Mouse (Mus musculus) olfactory bulb, adult 2 months (tissue): Measurements from ENCODE around the gene Flvcr2. TPM values are rescaled to one million over a fixed set of nuclear protein-coding genes. Genes with fewer than 3 reads are reported as not detected.

Experiments
- H3K27ac ChIP-seq: fragments of 200-500 bp; 2 replicates; pipeline ENCODE4 v1.5.1; 2012; ENCODE audit warnings: low read depth, low read length; ENCODE audit not compliant: insufficient read depth
- H3K4me1 ChIP-seq: fragments of 200-500 bp; 2 replicates; pipeline ENCODE4 v1.6.1; 2012; ENCODE audit warnings: low read length; ENCODE audit not compliant: control insufficient read depth, insufficient read depth
- H3K4me3 ChIP-seq: fragments of 200-500 bp; 2 replicates; pipeline ENCODE4 v1.5.1; 2012; ENCODE audit warnings: mild to moderate bottlenecking, low read depth, low read length, moderate library complexity; ENCODE audit not compliant: insufficient read depth
- CTCF ChIP-seq: fragments of 200-500 bp; IDR thresholded peaks from 2 replicates; pipeline ENCODE4 v1.5.1; 2012; ENCODE audit warnings: low read depth, mild to moderate bottlenecking, low read length, moderate library complexity; ENCODE audit not compliant: insufficient read depth
- POLR2A ChIP-seq: fragments of 200-500 bp; IDR thresholded peaks from 2 replicates; pipeline ENCODE4 v1.6.1; 2012; ENCODE audit warnings: mild to moderate bottlenecking, low read depth, low read length, moderate library complexity; ENCODE audit not compliant: insufficient read depth
- WGBS: fragments of 180-500 bp; shearing (Covaris S2); methylation state at CpG from one replicate; pipeline ENCODE4 v1.1.7; 2018; 5-methylcytosine and 5-hydroxymethylcytosine counted together
- polyA plus RNA-seq: library from polyadenylated mRNA; stranded (reverse); fragments of >200 nt; gene quantifications from 2 replicates; pipeline ENCODE4 v1.2.4, GENCODE M21; 2012; ENCODE audit warnings: low replicate concordance; ENCODE audit not compliant: missing spikeins, insufficient read depth, insufficient read length

Gene Flvcr2
- polyA plus RNA-seq, 1 experiment, result not detected

GRCm38 (mm10) chr12:85729022-85729944 is 17.1 kb upstream of the Flvcr2 start:
- WGBS, result 36% methylated on average over 17 of the region's 17 CpGs
- no peak for TF ChIP-seq POLR2A
- TF ChIP-seq CTCF, result peak; percentile 82
- Histone ChIP-seq H3K4me3 (no peak overlapping the region), H3K4me1 (peaks cover 3% of the 10 kb centered on the region; the same call in 1 of the 2 replicates), H3K27ac (no peak overlapping the region)

DNA sequence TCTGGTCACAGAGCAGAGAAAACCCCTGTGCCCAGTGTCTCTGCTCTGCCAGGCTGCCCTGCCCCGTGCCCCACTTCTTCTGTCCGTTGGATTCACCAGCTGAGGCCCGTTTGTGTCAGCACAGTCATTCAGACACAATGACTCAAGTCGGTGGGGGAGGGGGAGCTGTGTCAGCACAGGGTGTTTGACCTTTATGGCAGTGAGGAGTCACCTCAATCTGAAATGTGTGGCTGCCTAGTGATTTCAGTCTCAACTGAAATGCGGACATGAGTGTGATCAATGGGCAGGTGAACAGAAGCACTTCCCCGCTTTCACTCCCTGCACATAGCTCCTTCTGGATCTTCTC is 16.4 kb upstream of the Flvcr2 start:
- no peak overlapping the region for H3K27ac ChIP-seq
- peaks cover 3% of the 10 kb centered on the region; the same call in 1 of the 2 replicates for H3K4me1 ChIP-seq
- WGBS, result 62% methylated on average over 6 of the region's 6 CpGs
- TF ChIP-seq CTCF, result no peak
- TF ChIP-seq POLR2A, result no peak
- no peak overlapping the region for H3K4me3 ChIP-seq

- no peak for TF ChIP-seq POLR2A
- TF ChIP-seq CTCF, result no peak
- Histone ChIP-seq H3K4me1 (no peaks in the 10 kb centered on the region), H3K4me3 (no peak overlapping the region), H3K27ac (no peak overlapping the region)
- 79% methylated on average over 2 of the region's 2 CpGs for WGBS
Observed at GRCm38 (mm10) chr12:85736203-85736602, 10.1 kb upstream of the Flvcr2 start.

DNA sequence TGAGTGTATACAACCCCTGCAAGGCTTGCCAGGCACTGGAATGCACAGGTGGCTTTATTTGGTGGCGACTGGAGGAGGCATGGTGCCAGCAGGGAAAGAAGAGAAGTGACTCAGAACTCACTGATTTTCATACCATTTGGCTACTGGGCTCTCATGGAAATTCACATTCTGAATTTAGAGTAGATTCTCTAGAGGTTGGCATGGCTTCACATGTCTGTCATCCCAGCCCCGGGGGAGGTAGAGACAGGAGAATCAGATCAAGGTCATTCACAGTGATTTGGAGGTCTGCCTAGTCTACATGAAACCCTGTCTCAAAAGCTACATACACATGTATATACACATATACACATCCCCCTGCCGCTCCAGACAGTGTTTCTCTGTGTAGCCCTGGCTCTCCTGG is 9.4 kb upstream of the Flvcr2 start:
- H3K27ac ChIP-seq, result no peak overlapping the region
- TF ChIP-seq CTCF (no peak), POLR2A (no peak)
- no peaks in the 10 kb centered on the region for H3K4me1 ChIP-seq
- H3K4me3 ChIP-seq, result no peak overlapping the region
- 78% methylated on average over 3 of the region's 3 CpGs for WGBS

GRCm38 (mm10) chr12:85746696-85747219 is 419 bp downstream of the Flvcr2 start:
- TF ChIP-seq POLR2A (no peak), CTCF (no peak)
- 26% methylated on average over 21 of the region's 21 CpGs for WGBS
- H3K4me1 ChIP-seq, result peaks cover 14% of the 10 kb centered on the region
- H3K27ac ChIP-seq, result no peak overlapping the region
- peak overlapping the region; percentile 36 for H3K4me3 ChIP-seq

DNA sequence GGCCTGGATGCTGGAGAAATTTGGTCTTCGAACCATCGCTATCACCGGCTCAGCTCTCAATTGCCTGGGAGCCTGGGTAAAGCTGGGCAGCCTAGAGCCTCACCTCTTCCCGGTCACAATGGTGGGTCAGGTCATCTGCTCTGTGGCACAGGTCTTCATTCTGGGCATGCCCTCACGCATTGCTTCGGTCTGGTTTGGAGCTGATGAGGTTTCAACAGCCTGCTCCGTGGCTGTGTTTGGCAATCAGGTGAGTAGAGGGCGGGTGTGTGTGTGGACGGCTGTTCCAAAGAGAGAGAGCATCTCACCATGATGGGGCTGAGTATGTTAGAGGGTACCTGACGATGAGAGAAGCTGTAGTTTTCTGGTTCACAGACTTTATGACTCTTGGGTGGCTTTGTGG is 1.0 kb downstream of the Flvcr2 start:
- TF ChIP-seq POLR2A, result no peak
- TF ChIP-seq CTCF, result no peak
- H3K4me3 ChIP-seq, result peak overlapping the region; percentile 11; the same call in 1 of the 2 replicates
- 90% methylated on average over 10 of the region's 10 CpGs for WGBS
- no peak overlapping the region for H3K27ac ChIP-seq
- peaks cover 14% of the 10 kb centered on the region for H3K4me1 ChIP-seq

DNA sequence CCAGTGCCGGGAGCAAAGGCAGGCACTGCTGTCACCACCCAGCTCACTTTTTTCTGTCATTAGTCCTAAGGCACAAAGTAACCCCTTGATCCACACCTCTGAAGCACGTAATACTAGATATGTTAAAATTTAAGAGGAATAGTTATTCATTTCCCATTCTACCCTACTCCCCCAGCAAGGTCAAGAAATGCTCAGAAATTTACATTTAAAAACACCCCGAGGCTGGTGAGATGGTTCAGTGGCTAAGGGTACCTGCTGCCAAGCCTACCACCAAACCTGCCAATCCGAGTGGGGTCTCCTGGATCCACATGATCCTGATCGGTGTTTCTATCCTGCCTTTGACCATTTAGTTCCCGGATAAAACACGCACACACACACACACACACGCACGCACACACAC is 3.5 kb downstream of the Flvcr2 start:
- Histone ChIP-seq H3K4me3 (no peak overlapping the region), H3K4me1 (peaks cover 14% of the 10 kb centered on the region), H3K27ac (no peak overlapping the region)
- 92% methylated on average over 9 of the region's 9 CpGs for WGBS
- TF ChIP-seq POLR2A (no peak), CTCF (no peak)

DNA sequence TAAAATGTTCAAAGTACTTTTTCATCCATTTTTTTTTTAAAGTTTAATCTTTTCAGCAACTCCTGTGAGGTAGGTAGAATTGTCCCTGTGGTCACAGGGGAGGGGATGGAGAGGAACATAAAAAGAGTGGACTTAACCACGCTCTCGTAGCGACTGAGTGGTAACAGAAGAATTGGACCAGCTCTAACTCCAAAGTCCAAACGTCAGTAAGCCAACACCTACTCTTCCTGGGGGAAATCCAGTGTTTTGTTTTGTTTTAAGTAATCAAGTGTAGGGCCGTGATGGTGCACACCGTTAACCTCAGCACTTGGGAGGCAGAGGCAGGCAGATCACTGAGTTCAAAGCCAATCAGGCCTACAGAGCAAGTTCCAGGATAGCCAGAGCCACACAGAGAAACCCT is 5.8 kb downstream of the Flvcr2 start:
- H3K27ac ChIP-seq, result no peak overlapping the region
- no peaks in the 10 kb centered on the region for H3K4me1 ChIP-seq
- no peak overlapping the region for H3K4me3 ChIP-seq
- TF ChIP-seq CTCF (no peak), POLR2A (no peak)
- 87% methylated on average over 6 of the region's 6 CpGs for WGBS

- no peaks in the 10 kb centered on the region for H3K4me1 ChIP-seq
- WGBS, result 65% methylated on average over 2 of the region's 2 CpGs
- no peak for TF ChIP-seq CTCF
Observed at GRCm38 (mm10) chr12:85753223-85753622, 6.9 kb downstream of the Flvcr2 start.

More at GRCm38 (mm10) chr12:85753223-85753622, 6.9 kb downstream of the Flvcr2 start:
- no peak overlapping the region for H3K4me3 ChIP-seq
- no peak overlapping the region for H3K27ac ChIP-seq
